Comparison of ENCODE assay signal across 8 mouse cellular contexts in genomic region chr11:55204159-55204596, GRCm38 (mm10). TPM values are rescaled to one million over a fixed set of nuclear protein-coding genes. Genes with fewer than 3 reads are reported as not detected.
A peak's percentile ranks its signal among the peaks of the same experiment; 100 is the strongest.
DNase-seq lines count a peak whose midpoint lies in the region; ATAC-seq and TF ChIP-seq lines count a peak whose summit lies in the region.

Slc36a1 (plus strand) TSS chr11:55204350.

- ATAC-seq in forebrain, embryonic 11.5 days (replicated peaks; ENCODE audit: low FRiP score): peak; percentile 93
- peak; percentile 95 for ATAC-seq in heart, postnatal 0 days (ENCODE audit: insufficient read depth, low read depth)
- peak; percentile 74 for ATAC-seq in liver, embryonic 16.5 days (ENCODE audit: low read depth)
- peak; percentile 95 for ATAC-seq in neural tube, embryonic 13.5 days (ENCODE audit: low read depth)

- no peaks in the 10 kb centered on the region for H3K27me3 ChIP-seq in forebrain, embryonic 11.5 days (ENCODE audit: control insufficient read depth, insufficient read depth, low read length)
- H3K27me3 ChIP-seq in heart, postnatal 0 days (ENCODE audit: control insufficient read depth, insufficient read depth, low read length): no peaks in the 10 kb centered on the region
- H3K27me3 ChIP-seq in liver, embryonic 16.5 days (ENCODE audit: control insufficient read depth, insufficient read depth, low read depth, low read length): no peaks in the 10 kb centered on the region
- H3K27me3 ChIP-seq in neural tube, embryonic 13.5 days: no peaks in the 10 kb centered on the region
- no peaks in the 10 kb centered on the region for H3K27me3 ChIP-seq in testis, adult 2 months (ENCODE audit: control insufficient read depth, insufficient read depth, low read length)

- TF ChIP-seq POLR2A in testis, adult 2 months (IDR thresholded peaks at IDR 0.05; ENCODE audit: control insufficient read depth, low read depth, low read length): peak; percentile 61; the same call in 1 of the 2 replicates

- H3K4me2 ChIP-seq in forebrain, embryonic 11.5 days (ENCODE audit: low read depth, low read length, severe bottlenecking): peak within 1 kb of the TSS; percentile 91
- H3K4me2 ChIP-seq in heart, postnatal 0 days (ENCODE audit: low read depth, low read length): peak within 1 kb of the TSS; percentile 91
- peak within 1 kb of the TSS; percentile 92 for H3K4me2 ChIP-seq in liver, embryonic 16.5 days (ENCODE audit: low read depth, low read length)
- peak within 1 kb of the TSS; percentile 98 for H3K4me2 ChIP-seq in neural tube, embryonic 13.5 days

- TF ChIP-seq CTCF in heart, postnatal 0 days (IDR thresholded peaks at IDR 0.05; ENCODE audit: low read depth): peak; percentile 99
- TF ChIP-seq CTCF in testis, adult 2 months (IDR thresholded peaks at IDR 0.05; ENCODE audit: control insufficient read depth, insufficient read depth, insufficient replicate concordance, low read depth, low read length): peak; percentile 100

- no peak within 1 kb of the TSS for H3K27ac ChIP-seq in forebrain, embryonic 11.5 days (ENCODE audit: low read depth, low read length)
- no peak within 1 kb of the TSS for H3K27ac ChIP-seq in heart, postnatal 0 days (ENCODE audit: low read depth)
- 0 out of 2 replicates have a peak within 1 kb of the TSS, but pooled peaks have one; percentile 19 for H3K27ac ChIP-seq in liver, embryonic 16.5 days (ENCODE audit: low read length)
- H3K27ac ChIP-seq in neural tube, embryonic 13.5 days (replicated peaks): peak within 1 kb of the TSS; percentile 52
- peak within 1 kb of the TSS; percentile 9; the same call in 1 of the 2 replicates for H3K27ac ChIP-seq in testis, adult 2 months (ENCODE audit: control insufficient read depth, insufficient read depth, low read depth, low read length)

- peak; percentile 94 to 96 for DNase-seq in CD8-positive naive resting alpha-beta T cell, adult 2 months (ENCODE audit: low read depth in 2 of 2, low spot score in 2 of 2)
- peak; percentile 94 for DNase-seq in c-Kit-positive CD71-negative TER-119-negative erythroid progenitor cells, embryonic 14.5 days (ENCODE audit: low read depth)
- DNase-seq in forebrain, embryonic 11.5 days (ENCODE audit: low spot score): peak; percentile 98
- DNase-seq in heart, postnatal 0 days (ENCODE audit: low spot score): peak; percentile 87
- peak; percentile 99 for DNase-seq in kidney, postnatal 4 days

- no peak for TF ChIP-seq EP300 in heart, postnatal 0 days (IDR thresholded peaks at IDR 0.05; ENCODE audit: low read depth)

- no peaks in the 10 kb centered on the region for H3K36me3 ChIP-seq in forebrain, embryonic 11.5 days (ENCODE audit: control insufficient read depth, insufficient read depth, low read length)
- no peaks in the 10 kb centered on the region for H3K36me3 ChIP-seq in heart, postnatal 0 days (replicated peaks; ENCODE audit: control insufficient read depth, insufficient read depth, low read length)
- no peaks in the 10 kb centered on the region for H3K36me3 ChIP-seq in liver, embryonic 16.5 days (ENCODE audit: control insufficient read depth, insufficient read depth)
- H3K36me3 ChIP-seq in neural tube, embryonic 13.5 days: no peaks in the 10 kb centered on the region
- no peaks in the 10 kb centered on the region for H3K36me3 ChIP-seq in testis, adult 2 months (ENCODE audit: control insufficient read depth, insufficient read depth, low read length)

- peak within 1 kb of the TSS; percentile 72 for H3K9ac ChIP-seq in forebrain, embryonic 11.5 days (ENCODE audit: low read length)
- H3K9ac ChIP-seq in heart, postnatal 0 days (replicated peaks; ENCODE audit: low read depth, low read length): peak within 1 kb of the TSS; percentile 65
- peak within 1 kb of the TSS; percentile 80 for H3K9ac ChIP-seq in liver, embryonic 16.5 days (ENCODE audit: low read depth, low read length)
- H3K9ac ChIP-seq in neural tube, embryonic 13.5 days: peak within 1 kb of the TSS; percentile 92

- no peaks in the 10 kb centered on the region for H3K9me3 ChIP-seq in forebrain, embryonic 11.5 days (ENCODE audit: control insufficient read depth, low read length)
- H3K9me3 ChIP-seq in heart, postnatal 0 days (replicated peaks; ENCODE audit: control insufficient read depth, low read length): no peaks in the 10 kb centered on the region
- H3K9me3 ChIP-seq in liver, embryonic 16.5 days (replicated peaks; ENCODE audit: control insufficient read depth, low read length): no peaks in the 10 kb centered on the region
- no peaks in the 10 kb centered on the region for H3K9me3 ChIP-seq in neural tube, embryonic 13.5 days

- no peaks in the 10 kb centered on the region; the same call in 1 of the 2 replicates for H3K4me1 ChIP-seq in forebrain, embryonic 11.5 days (replicated peaks; ENCODE audit: control insufficient read depth, insufficient read depth, low read length)
- H3K4me1 ChIP-seq in heart, postnatal 0 days (ENCODE audit: control insufficient read depth, insufficient read depth): peaks cover 6% of the 10 kb centered on the region; the same call in 1 of the 2 replicates
- H3K4me1 ChIP-seq in liver, embryonic 16.5 days (ENCODE audit: control insufficient read depth, low read depth, low read length): peaks cover 11% of the 10 kb centered on the region
- H3K4me1 ChIP-seq in neural tube, embryonic 13.5 days (replicated peaks): peaks cover 22% of the 10 kb centered on the region
- peaks cover 2% of the 10 kb centered on the region; the same call in 1 of the 2 replicates for H3K4me1 ChIP-seq in testis, adult 2 months (ENCODE audit: control insufficient read depth, insufficient read depth, low read length)

- H3K4me3 ChIP-seq in forebrain, embryonic 11.5 days (ENCODE audit: low read depth, low read length): peak within 1 kb of the TSS; percentile 77
- H3K4me3 ChIP-seq in heart, postnatal 0 days (ENCODE audit: low read depth, low read length): peak within 1 kb of the TSS; percentile 75
- H3K4me3 ChIP-seq in liver, embryonic 16.5 days (ENCODE audit: low read depth, low read length): peak within 1 kb of the TSS; percentile 88
- H3K4me3 ChIP-seq in neural tube, embryonic 13.5 days: peak within 1 kb of the TSS; percentile 90
- H3K4me3 ChIP-seq in testis, adult 2 months (ENCODE audit: control insufficient read depth, low read depth, low read length): peak within 1 kb of the TSS; percentile 93

- under 1% methylated on average over 31 of the region's 31 CpGs for WGBS in forebrain, embryonic 11.5 days
- WGBS in heart, postnatal 0 days: under 1% methylated on average over 31 of the region's 31 CpGs
- under 1% methylated on average over 31 of the region's 31 CpGs for whole genome bisulfite sequencing in liver, embryonic 16.5 days (ENCODE audit: insufficient replicate concordance)
- WGBS in neural tube, embryonic 13.5 days: 0% methylated on average over 31 of the region's 31 CpGs

RNA-seq across cellular contexts. Expression of gene Slc36a1, which starts in this region (rescaled TPM):
- 1.6 and 2.8 TPM in 2 replicates for polyA plus RNA-seq in forebrain, embryonic 11.5 days (2014; fragmentation: Nextera tagmentation; extraction: Ambion mirVana)
- 6.9 and 7.8 TPM in 2 replicates for total RNA-seq in heart, postnatal 0 days (2014; rRNA removed; ENCODE audit: low replicate concordance)
- 0.71 and 1.00 TPM in 2 replicates for polyA plus RNA-seq in heart, postnatal 0 days (2015; fragmentation: Nextera tagmentation; extraction: Ambion mirVana)
- 2.3 and 2.5 TPM in 2 replicates for polyA plus RNA-seq in liver, embryonic 16.5 days (2015; fragmentation: Nextera tagmentation; extraction: Ambion mirVana)
- polyA plus RNA-seq in neural tube, embryonic 13.5 days (2015; fragmentation: Nextera tagmentation; extraction: Ambion mirVana): 3.0 and 3.6 TPM in 2 replicates
- 15.2 and 18.1 TPM in 2 replicates for polyA plus RNA-seq in testis, adult 2 months (2012; rRNA removed)

Comparison
In these comparisons a context has a peak if more than half of its experiments do, and no peak if none do; other contexts are left out.
1. H3K27ac ChIP-seq: peak in liver, embryonic 16.5 days (single experiment), neural tube, embryonic 13.5 days (single experiment) and testis, adult 2 months (single experiment); none in forebrain, embryonic 11.5 days (single experiment) and heart, postnatal 0 days (single experiment).
2. Peak in every context shown above with its lines, with median percentiles within 50 percentile points of each other: DNase-seq, ATAC-seq, H3K4me2 ChIP-seq, H3K4me3 ChIP-seq and H3K9ac ChIP-seq.